Mouse (Mus musculus) hindbrain, embryonic 10.5 days (tissue): ENCODE measurements around the gene Lrrc73. TPM values are rescaled to one million over a fixed set of nuclear protein-coding genes. Genes with fewer than 3 reads are reported as not detected.

Experiments
- DNase-seq: peaks from one replicate; pipeline ENCODE4 v3.0.0-alpha.2; 2017; ENCODE audit warnings: low spot score
- H3K27ac ChIP-seq: fragments of 300-500 bp; sonication (generic); 2 replicates; pipeline ENCODE4 v1.5.1; 2016; ENCODE audit warnings: mild to moderate bottlenecking, moderate library complexity
- H3K27me3 ChIP-seq: fragments of 300-500 bp; sonication (generic); 2 replicates; pipeline ENCODE4 v1.6.1; 2016; ENCODE audit warnings: mild to moderate bottlenecking; ENCODE audit not compliant: poor library complexity, insufficient read depth, severe bottlenecking
- H3K36me3 ChIP-seq: fragments of 300-500 bp; sonication (generic); 2 replicates; pipeline ENCODE4 v1.6.1; 2016; ENCODE audit warnings: mild to moderate bottlenecking, moderate library complexity
- H3K4me1 ChIP-seq: fragments of 300-500 bp; sonication (generic); replicated peaks from 2 replicates; pipeline ENCODE4 v1.6.1; 2016; ENCODE audit warnings: mild to moderate bottlenecking
- H3K4me3 ChIP-seq: fragments of 300-500 bp; sonication (generic); 2 replicates; pipeline ENCODE4 v1.5.1; 2016; ENCODE audit warnings: mild to moderate bottlenecking, moderate library complexity
- H3K9me3 ChIP-seq: fragments of 300-500 bp; sonication (generic); 2 replicates; pipeline ENCODE4 v1.6.1; 2016; ENCODE audit warnings: mild to moderate bottlenecking, moderate library complexity
- WGBS: fragments of 180-500 bp; shearing (Covaris S2); methylation state at CpG from one replicate; pipeline ENCODE4 v1.1.7; 2016; 5-methylcytosine and 5-hydroxymethylcytosine counted together
- microRNA counts: library from miRNA; unstranded; fragments of <30 nt; microRNA quantifications from one replicate; lab custom pipeline; 2017
- polyA plus RNA-seq: library from polyadenylated mRNA; unstranded; fragments of >200 nt; fragmentation: Nextera tagmentation; extraction: Ambion mirVana; gene quantifications from 2 replicates; pipeline ENCODE4 v1.2.1, GENCODE M21; 2016

The Lrrc73 gene
- polyA plus RNA-seq, 1 experiment from 2014 or later = 3.8 TPM

DNA sequence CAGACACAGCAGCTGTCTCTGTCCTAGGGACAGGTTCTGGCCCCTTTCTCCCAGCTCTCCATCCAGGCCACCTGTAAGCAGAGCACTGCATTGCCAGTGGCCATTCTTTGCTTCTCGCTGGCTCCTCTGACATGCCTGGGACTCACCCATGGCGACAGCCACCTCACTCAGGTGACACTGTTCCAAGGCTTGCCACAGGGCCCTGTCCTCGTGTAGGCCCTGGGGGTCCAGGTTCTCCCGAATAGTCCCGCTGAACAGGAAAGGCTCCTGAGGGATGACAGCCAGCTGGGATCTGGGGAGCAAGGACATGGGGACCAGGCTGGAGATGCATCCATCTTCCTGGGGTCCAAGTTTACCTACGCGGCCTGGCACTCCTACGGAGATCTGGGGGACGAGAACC is 50.9 kb downstream of the Lrrc73 start:
- WGBS = 89% methylated on average over 9 of the region's 9 CpGs
- Histone ChIP-seq H3K27ac (no peak overlapping the region), H3K4me3 (no peak overlapping the region), H3K4me1 (peaks cover 10% of the 10 kb centered on the region), H3K27me3 (peaks cover 27% of the 10 kb centered on the region), H3K36me3 (0 out of 2 replicates have a peak, but pooled peaks cover 17% of the 10 kb centered on the region), H3K9me3 (no peaks in the 10 kb centered on the region)
- no peak for DNase-seq

MicroRNAs within 50 kb of the gene (microRNA counts, 519-probe panel; counts per million panel counts)
- microRNA mmu-miR-693-3p (lab: Ali Mortazavi, UCI) (1,255 counts per million, percentile 77 among the panel's probes with 10 or more counts), microRNA mmu-miR-693-5p (lab: Ali Mortazavi, UCI) (1,255 counts per million, percentile 77 among the panel's probes with 10 or more counts)

Other genes with a start within 250 kb of the Lrrc73 start
- gene Vegfa, start 221.2 kb upstream of the Lrrc73 start, polyA plus RNA-seq = 2.0 TPM in 2 replicates
- gene Mrps18a, start 142.5 kb upstream of the Lrrc73 start, polyA plus RNA-seq = 148 and 151 TPM in 2 replicates
- 14.5 and 20.5 TPM in 2 replicates for gene Rsph9, start 109.3 kb upstream of the Lrrc73 start, polyA plus RNA-seq
- 38.7 and 38.9 TPM in 2 replicates for gene Mad2l1bp, start 100.0 kb upstream of the Lrrc73 start, polyA plus RNA-seq
- 32.6 and 37.8 TPM in 2 replicates for gene Gtpbp2, start 92.5 kb upstream of the Lrrc73 start, polyA plus RNA-seq
- 13.0 and 13.1 TPM in 2 replicates for gene Polh, start 50.9 kb upstream of the Lrrc73 start, polyA plus RNA-seq
- 59.2 and 66.8 TPM in 2 replicates for gene Xpo5, start 50.7 kb upstream of the Lrrc73 start, polyA plus RNA-seq
- gene Polr1c, start 5.5 kb upstream of the Lrrc73 start, polyA plus RNA-seq = 107 and 135 TPM in 2 replicates
- 73.1 and 85.0 TPM in 2 replicates for gene Yipf3, start 5.5 kb upstream of the Lrrc73 start, polyA plus RNA-seq
- 60.1 and 67.3 TPM in 2 replicates for gene Tjap1, start 29.5 kb downstream of the Lrrc73 start, polyA plus RNA-seq
- 1.4 and 1.5 TPM in 2 replicates for gene Dlk2, start 43.9 kb downstream of the Lrrc73 start, polyA plus RNA-seq
- gene Abcc10, start 74.8 kb downstream of the Lrrc73 start, polyA plus RNA-seq = 6.6 and 7.6 TPM in 2 replicates
- gene Zfp318, start 130.2 kb downstream of the Lrrc73 start, polyA plus RNA-seq = 10.5 and 12.6 TPM in 2 replicates
- gene Crip3, start 175.4 kb downstream of the Lrrc73 start, polyA plus RNA-seq = 0.50 and 0.64 TPM in 2 replicates
- gene Slc22a7, start 184.9 kb downstream of the Lrrc73 start, polyA plus RNA-seq = not detected in 2 replicates
- gene Ttbk1, start 234.1 kb downstream of the Lrrc73 start, polyA plus RNA-seq = 1.4 and 2.1 TPM in 2 replicates
- 75.2 and 91.2 TPM in 2 replicates for gene Dnph1, start 243.2 kb downstream of the Lrrc73 start, polyA plus RNA-seq